Mouse (Mus musculus) olfactory bulb, adult 2 months (tissue): Measurements from ENCODE around the gene Irf1.

Experiments
- CTCF ChIP-seq: fragments of 200-500 bp; IDR thresholded peaks from 2 replicates; pipeline ENCODE4 v1.5.1; 2012; ENCODE audit warnings: low read depth, mild to moderate bottlenecking, low read length, moderate library complexity; ENCODE audit not compliant: insufficient read depth
- POLR2A ChIP-seq: fragments of 200-500 bp; IDR thresholded peaks from 2 replicates; pipeline ENCODE4 v1.6.1; 2012; ENCODE audit warnings: mild to moderate bottlenecking, low read depth, low read length, moderate library complexity; ENCODE audit not compliant: insufficient read depth

GRCm38 (mm10) chr11:53720715-53721114, 49.1 kb upstream of the Irf1 start, which contains the start of gene Il5:
- no peak for TF ChIP-seq CTCF
- TF ChIP-seq POLR2A: no peak
